Mouse (Mus musculus) stomach, postnatal 0 days (tissue): Measurements from ENCODE around the gene Dcst1.

ENCODE experiments used
- CTCF ChIP-seq: IDR thresholded peaks from 2 replicates; pipeline ENCODE4 v1.5.1; 2016; ENCODE audit warnings: antibody characterized with exemption, low read depth, mild to moderate bottlenecking, moderate library complexity
- EP300 ChIP-seq: optimal IDR thresholded peaks from 2 replicates; pipeline ENCODE3; 2016; ENCODE audit warnings: antibody characterized with exemption

DNA sequence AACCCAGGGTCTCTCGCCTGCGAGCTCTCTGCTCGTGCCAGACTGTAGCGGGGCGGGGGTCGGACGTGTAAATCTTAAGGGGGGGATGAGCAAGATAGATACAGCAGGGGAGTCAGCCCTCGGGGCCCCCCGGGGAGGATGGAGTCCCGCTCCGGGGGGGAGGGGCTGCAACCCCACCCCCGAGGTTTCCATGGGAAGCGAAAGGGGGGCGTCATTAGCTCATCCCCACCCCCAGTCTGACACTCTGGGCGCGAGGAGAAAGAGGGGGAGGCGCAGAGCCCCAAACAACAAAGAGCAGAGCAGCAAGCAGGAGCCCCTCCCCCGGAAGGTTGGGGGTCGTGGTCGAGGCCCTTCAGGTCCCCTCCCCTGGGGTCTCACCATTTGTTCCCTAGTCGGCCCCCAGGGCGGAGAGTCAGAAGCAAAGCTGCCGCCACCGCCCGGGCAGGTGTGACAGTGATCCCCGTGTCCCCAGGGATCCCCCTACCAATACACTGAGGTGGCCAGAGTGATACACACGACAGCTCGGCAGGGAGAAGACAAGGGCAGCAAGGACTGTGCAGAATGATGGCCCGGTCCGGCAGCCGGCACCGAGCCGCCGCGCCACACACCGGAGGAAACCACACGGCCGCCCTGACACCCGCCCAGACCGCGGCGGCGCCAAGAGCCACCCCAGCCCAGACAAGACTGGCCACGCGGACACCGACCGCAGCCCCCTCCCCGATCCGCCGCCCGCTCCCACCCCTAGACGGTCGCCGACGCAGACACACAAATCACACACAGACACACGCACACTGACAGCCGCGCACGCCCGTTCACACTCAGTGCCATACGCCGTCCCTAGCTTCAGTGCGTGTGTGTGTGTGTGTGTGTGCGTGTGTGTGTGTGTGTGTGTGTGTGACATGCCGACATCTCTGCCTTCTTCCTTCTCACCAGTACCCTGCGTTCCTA, 43.6 kb downstream of the Dcst1 start:
- no peak for TF ChIP-seq CTCF
- TF ChIP-seq EP300, result no peak
